Mouse (Mus musculus): ENCODE results near the gene Kcnj6.

The Kcnj6 gene

GRCm38 (mm10) chr16:94931343-94932301, 65.9 kb downstream of the Kcnj6 start:
- CTCF ChIA-PET = no interaction called here

GRCm38 (mm10) chr16:94925364-94925763, 72.1 kb downstream of the Kcnj6 start:
- CTCF ChIA-PET = no interaction called here

GRCm38 (mm10) chr16:94919177-94919576, 78.3 kb downstream of the Kcnj6 start:
- CTCF ChIA-PET = no interaction called here

GRCm38 (mm10) chr16:94906026-94906425, 91.5 kb downstream of the Kcnj6 start:
- CTCF ChIA-PET = no interaction called here

GRCm38 (mm10) chr16:94898832-94899231, 98.7 kb downstream of the Kcnj6 start:
- CTCF ChIA-PET = no interaction called here

- CTCF ChIA-PET = no interaction called here
Measured at GRCm38 (mm10) chr16:94892162-94892650, 105.3 kb downstream of the Kcnj6 start.

- CTCF ChIA-PET = no interaction called here
Measured at GRCm38 (mm10) chr16:94890581-94890980, 106.9 kb downstream of the Kcnj6 start.

GRCm38 (mm10) chr16:94890056-94890455, 107.4 kb downstream of the Kcnj6 start:
- CTCF ChIA-PET = no interaction called here

- CTCF ChIA-PET = no interaction called here
Measured at GRCm38 (mm10) chr16:94888554-94888953, 108.9 kb downstream of the Kcnj6 start.

GRCm38 (mm10) chr16:94886398-94886797, 111.1 kb downstream of the Kcnj6 start:
- CTCF ChIA-PET = no interaction called here

- CTCF ChIA-PET = no interaction called here
Measured at GRCm38 (mm10) chr16:94885062-94885461, 112.4 kb downstream of the Kcnj6 start.

- CTCF ChIA-PET = no interaction called here
Measured at GRCm38 (mm10) chr16:94883909-94884308, 113.6 kb downstream of the Kcnj6 start.

GRCm38 (mm10) chr16:94883196-94883595, 114.3 kb downstream of the Kcnj6 start:
- CTCF ChIA-PET = no interaction called here

GRCm38 (mm10) chr16:94882111-94882510, 115.4 kb downstream of the Kcnj6 start:
- CTCF ChIA-PET = no interaction called here

- CTCF ChIA-PET = no interaction called here
Measured at GRCm38 (mm10) chr16:94872614-94873272, 124.8 kb downstream of the Kcnj6 start.

GRCm38 (mm10) chr16:94868354-94868753, 129.1 kb downstream of the Kcnj6 start:
- CTCF ChIA-PET = no interaction called here

GRCm38 (mm10) chr16:94866300-94866956, 131.1 kb downstream of the Kcnj6 start:
- CTCF ChIA-PET = no interaction called here

GRCm38 (mm10) chr16:94865796-94866195, 131.7 kb downstream of the Kcnj6 start:
- CTCF ChIA-PET = no interaction called here

- CTCF ChIA-PET = no interaction called here
Measured at GRCm38 (mm10) chr16:94865101-94865500, 132.4 kb downstream of the Kcnj6 start.

- CTCF ChIA-PET = no interaction called here
Measured at GRCm38 (mm10) chr16:94863475-94863874, 134.0 kb downstream of the Kcnj6 start.

GRCm38 (mm10) chr16:94855990-94856389, 141.5 kb downstream of the Kcnj6 start:
- CTCF ChIA-PET = no interaction called here

GRCm38 (mm10) chr16:94852407-94853160, 144.9 kb downstream of the Kcnj6 start:
- CTCF ChIA-PET = interaction anchor here (0.7 kb wide), 1 partner anchor 332 kb away, joined by 3 read pairs; no protein-coding TSS in a partner anchor

Data from spleen, embryonic (tissue).